Mouse (Mus musculus) hindbrain, embryonic 12.5 days (tissue): Measurements from ENCODE around the gene Vmn1r95. TPM values are rescaled to one million over a fixed set of nuclear protein-coding genes. Genes with fewer than 3 reads are reported as not detected.
"Not testable (repeated sequence)": the region's sequence is repeated elsewhere in the genome, so short reads cannot be mapped to it uniquely, and the experiment has no call there.

Experiments
- ATAC-seq: fragments of 200-750 bp; cut with Nextera tagmentation; 2 replicates; pipeline ENCODE4 v1.8.0; 2017; ENCODE audit warnings: moderate TSS enrichment; ENCODE audit not compliant: low FRiP score
- H3K27ac ChIP-seq: fragments of 300-500 bp; sonication (generic); 2 replicates; pipeline ENCODE4 v1.5.1; 2016; ENCODE audit warnings: mild to moderate bottlenecking
- H3K27me3 ChIP-seq: fragments of 300-500 bp; sonication (generic); 2 replicates; pipeline ENCODE4 v1.6.1; 2016; ENCODE audit warnings: mild to moderate bottlenecking
- H3K36me3 ChIP-seq: fragments of 300-500 bp; sonication (generic); 2 replicates; pipeline ENCODE4 v1.6.1; 2016; ENCODE audit warnings: mild to moderate bottlenecking
- H3K4me1 ChIP-seq: fragments of 300-500 bp; sonication (generic); 2 replicates; pipeline ENCODE4 v1.6.1; 2016
- H3K4me2 ChIP-seq: fragments of 300-500 bp; sonication (generic); replicated peaks from 2 replicates; pipeline ENCODE4 v1.6.1; 2016; ENCODE audit warnings: mild to moderate bottlenecking
- H3K4me3 ChIP-seq: fragments of 300-500 bp; sonication (generic); 2 replicates; pipeline ENCODE4 v1.5.1; 2016; ENCODE audit warnings: mild to moderate bottlenecking
- H3K9ac ChIP-seq: fragments of 300-500 bp; sonication (generic); 2 replicates; pipeline ENCODE4 v1.6.1; 2016; ENCODE audit warnings: mild to moderate bottlenecking, moderate library complexity
- H3K9me3 ChIP-seq: fragments of 300-500 bp; sonication (generic); replicated peaks from 2 replicates; pipeline ENCODE4 v1.6.1; 2016; ENCODE audit warnings: mild to moderate bottlenecking
- WGBS: fragments of 180-500 bp; shearing (Covaris S2); methylation state at CpG from one replicate; pipeline ENCODE4 v1.1.7; 2016; 5-methylcytosine and 5-hydroxymethylcytosine counted together
- polyA plus RNA-seq: library from polyadenylated mRNA; unstranded; fragments of >200 nt; fragmentation: Nextera tagmentation; extraction: Ambion mirVana; gene quantifications from 2 replicates; pipeline ENCODE4 v1.2.1, GENCODE M21; 2016

The Vmn1r95 gene
- not detected in 2 replicates for polyA plus RNA-seq

DNA sequence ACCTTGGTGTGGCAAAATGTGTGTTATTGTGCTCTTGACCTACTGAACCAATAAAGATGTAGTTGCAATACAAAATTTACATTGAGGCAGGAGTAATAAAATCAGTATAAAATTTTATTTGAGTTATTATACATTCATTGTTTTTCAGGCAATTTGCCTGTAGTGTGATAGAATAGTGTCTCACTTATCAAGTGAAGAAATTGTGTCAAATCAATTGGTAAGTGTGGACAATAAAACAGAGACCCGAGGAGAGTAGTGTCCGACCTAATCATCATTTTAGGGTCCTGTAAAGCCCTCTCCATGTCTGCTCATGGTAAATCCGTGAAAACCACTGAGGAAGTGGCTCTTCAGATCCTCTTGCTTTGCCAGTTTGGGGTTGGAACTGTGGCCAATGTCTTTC is at the start of gene Vmn1r95:
Vmn1r95 (plus strand) TSS at position 301 of the 400 bp plus-strand sequence.
- not testable (repeated sequence) for ATAC-seq
- WGBS = no CpG with 5 or more reads among the region's 3 CpGs

DNA sequence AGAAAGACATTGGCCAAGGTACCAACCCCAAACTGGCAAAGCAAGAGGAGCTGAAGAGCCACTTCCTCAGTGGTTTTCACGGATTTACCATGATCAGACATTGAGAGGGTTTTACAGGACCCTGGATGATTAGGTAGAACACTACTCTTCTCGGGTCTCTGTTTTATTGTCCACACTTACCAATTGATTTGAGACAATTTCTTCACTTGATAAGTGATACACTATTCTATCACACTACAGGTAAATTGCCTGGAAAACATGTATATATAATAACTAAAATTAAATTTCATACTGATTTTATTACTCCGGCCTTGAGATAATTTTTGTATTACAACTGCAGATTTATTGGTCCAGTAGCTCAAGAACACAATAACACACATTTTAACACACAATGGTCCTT is 25.2 kb upstream of the Vmn1r95 start, which contains the start of gene Vmn1r94:
Vmn1r94 (minus strand) TSS at position 101 of the 400 bp plus-strand sequence.
- H3K27ac ChIP-seq, H3K27me3 ChIP-seq, H3K4me1 ChIP-seq, H3K4me3 ChIP-seq, H3K36me3 ChIP-seq, H3K4me2 ChIP-seq, H3K9ac ChIP-seq, H3K9me3 ChIP-seq, ATAC-seq: not testable (repeated sequence)
- no CpG with 5 or more reads among the region's 3 CpGs for WGBS

More for the DNA sequence above, at the start of gene Vmn1r95:
- not testable (repeated sequence) for H3K27me3 ChIP-seq, H3K9ac ChIP-seq, H3K27ac ChIP-seq, H3K4me2 ChIP-seq, H3K4me3 ChIP-seq, H3K4me1 ChIP-seq, H3K36me3 ChIP-seq, H3K9me3 ChIP-seq

DNA sequence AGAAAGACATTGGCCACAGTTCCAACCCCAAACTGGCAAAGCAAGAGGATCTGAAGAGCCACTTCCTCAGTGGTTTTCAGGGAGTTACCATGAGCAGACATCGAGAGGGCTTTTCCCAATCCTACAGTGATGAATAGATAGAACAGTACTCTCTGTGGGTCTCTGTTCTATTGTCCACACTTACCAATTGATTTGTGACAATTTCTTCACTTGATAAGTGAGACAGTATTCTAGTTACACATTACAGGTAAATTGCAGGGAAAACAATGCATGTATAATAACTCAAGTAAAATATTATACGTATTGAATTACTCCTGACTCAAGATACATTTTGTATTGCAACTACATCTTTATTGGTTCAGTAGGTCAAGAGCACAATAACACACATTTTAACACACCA is 12.0 kb downstream of the Vmn1r95 start, which contains the start of gene Gm6164:
Gm6164 (minus strand) TSS at position 101 of the 400 bp plus-strand sequence.
- H3K4me1 ChIP-seq, H3K36me3 ChIP-seq, H3K27me3 ChIP-seq, H3K9ac ChIP-seq, H3K4me3 ChIP-seq, H3K9me3 ChIP-seq, H3K4me2 ChIP-seq, ATAC-seq, H3K27ac ChIP-seq: not testable (repeated sequence)
- no CpG with 5 or more reads among the region's 2 CpGs for WGBS

DNA sequence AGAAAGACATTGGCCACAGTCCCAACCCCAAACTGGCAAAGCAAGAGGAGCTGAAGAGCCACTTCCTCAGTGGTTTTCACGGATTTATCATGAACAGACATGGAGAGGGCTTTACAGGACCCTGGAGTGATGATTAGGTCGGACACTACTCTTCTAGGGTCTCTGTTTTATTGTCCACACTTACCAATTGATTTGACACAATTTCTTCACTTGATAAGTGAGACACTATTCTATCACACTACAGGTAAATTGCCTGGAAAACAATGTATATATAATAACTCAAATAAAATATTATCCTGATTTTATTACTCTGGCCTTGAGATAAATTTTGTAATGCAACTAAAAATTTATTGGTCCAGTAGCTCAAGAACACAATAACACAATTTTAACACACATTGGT is 40.2 kb downstream of the Vmn1r95 start, which contains the start of gene Gm4498:
Gm4498 (minus strand) TSS at position 101 of the 400 bp plus-strand sequence.
- H3K4me3 ChIP-seq, H3K36me3 ChIP-seq, H3K9me3 ChIP-seq, H3K27me3 ChIP-seq, H3K9ac ChIP-seq, H3K4me1 ChIP-seq, ATAC-seq, H3K4me2 ChIP-seq, H3K27ac ChIP-seq: not testable (repeated sequence)
- WGBS = no CpG with 5 or more reads among the region's 2 CpGs

Other genes starting within 250 kb of the Vmn1r95 start
- gene Igsf23, start 243.0 kb upstream of the Vmn1r95 start, polyA plus RNA-seq = 0.32 TPM in 1 of 2 replicates, not detected in the other
- not detected in 2 replicates for gene Ceacam20, start 228.3 kb upstream of the Vmn1r95 start, polyA plus RNA-seq
- not detected in 2 replicates for gene Nlrp9b, start 202.2 kb upstream of the Vmn1r95 start, polyA plus RNA-seq
- not detected in 2 replicates for gene Vmn1r91, start 94.0 kb upstream of the Vmn1r95 start, polyA plus RNA-seq
- gene Gm16442, start 71.1 kb upstream of the Vmn1r95 start, polyA plus RNA-seq = not detected in 2 replicates
- not detected in 2 replicates for gene Vmn1r93, start 54.6 kb upstream of the Vmn1r95 start, polyA plus RNA-seq
- not detected in 2 replicates for gene Vmn1r94, start 25.3 kb upstream of the Vmn1r95 start, polyA plus RNA-seq
- not detected in 2 replicates for gene Gm6164, start 11.9 kb downstream of the Vmn1r95 start, polyA plus RNA-seq
- not detected in 2 replicates for gene Gm4498, start 40.1 kb downstream of the Vmn1r95 start, polyA plus RNA-seq
- not detected in 2 replicates for gene Gm5890, start 69.1 kb downstream of the Vmn1r95 start, polyA plus RNA-seq
- not detected in 2 replicates for gene Gm4133, start 140.4 kb downstream of the Vmn1r95 start, polyA plus RNA-seq
- not detected in 2 replicates for gene Gm5728, start 181.7 kb downstream of the Vmn1r95 start, polyA plus RNA-seq
- not detected in 2 replicates for gene Vmn1r100, start 224.2 kb downstream of the Vmn1r95 start, polyA plus RNA-seq
- gene Vmn1r101, start 248.9 kb downstream of the Vmn1r95 start, polyA plus RNA-seq = not detected in 2 replicates